Mouse (Mus musculus): Measurements from ENCODE around the gene Dnajb14.
A peak's percentile ranks its signal among the peaks of the same experiment; 100 is the strongest.

- TF ChIP-seq POLR2A (IDR thresholded peaks at IDR 0.05; ENCODE audit: insufficient read length, low read depth): no peak
- TF ChIP-seq MYOD1 (IDR thresholded peaks at IDR 0.05; ENCODE audit: control insufficient read depth in 1 of 3, insufficient read length in 2 of 3, low read depth in 2 of 3): no peak
- no peak for TF ChIP-seq MAX (IDR thresholded peaks at IDR 0.05; ENCODE audit: low read depth)
- no peak for TF ChIP-seq TCF12 (IDR thresholded peaks at IDR 0.05; ENCODE audit: insufficient read depth, poor library complexity, severe bottlenecking)
- TF ChIP-seq CEBPB (IDR thresholded peaks at IDR 0.05; ENCODE audit: insufficient read depth, poor library complexity, severe bottlenecking): no peak
- peak; percentile 57 for TF ChIP-seq USF1 (IDR thresholded peaks at IDR 0.05; ENCODE audit: low read depth)
- no peak for TF ChIP-seq POLR2AphosphoS2 (IDR thresholded peaks at IDR 0.05; ENCODE audit: insufficient read length, low read depth)
Observed at GRCm38 (mm10) chr3:137961736-137962385, 94.4 kb downstream of the Dnajb14 start.

All from myocyte (in vitro differentiated cells).